Mouse (Mus musculus): ENCODE results near the gene Ntn1.

GRCm38 (mm10) chr11:68378946-68379764 is 21.5 kb downstream of the Ntn1 start:
- no peak for TF ChIP-seq POLR2A (IDR thresholded peaks at IDR 0.05; ENCODE audit: borderline replicate concordance, extremely low read depth, insufficient read depth, insufficient read length, poor library complexity, severe bottlenecking)
- TF ChIP-seq CTCF (IDR thresholded peaks at IDR 0.05; ENCODE audit: borderline replicate concordance, extremely low read depth, insufficient read depth, insufficient read length) = no peak
